Mouse (Mus musculus): Measurements from ENCODE around the gene BC055324. TPM values are rescaled to one million over a fixed set of nuclear protein-coding genes. Genes with fewer than 3 reads are reported as not detected.

The BC055324 gene
- polyA plus RNA-seq, 1 experiment from 2014 or later: 13.6 TPM

- Histone ChIP-seq H3K36me3 (ENCODE audit: control insufficient read depth, insufficient read depth, low read length) (peaks cover 13% of the 10 kb centered on the region), H3K4me2 (ENCODE audit: low read length) (no peak overlapping the region), H3K4me1 (ENCODE audit: control insufficient read depth, insufficient read depth, low read length) (no peaks in the 10 kb centered on the region), H3K4me3 (ENCODE audit: low read depth, low read length) (no peak overlapping the region), H3K27me3 (replicated peaks; ENCODE audit: control insufficient read depth, insufficient read depth, low read length) (no peaks in the 10 kb centered on the region), H3K9ac (ENCODE audit: low read length) (no peak overlapping the region), H3K9me3 (replicated peaks; ENCODE audit: control insufficient read depth, low read length) (no peaks in the 10 kb centered on the region), H3K27ac (ENCODE audit: low read depth, low read length) (no peak overlapping the region)
- 93% methylated on average over 2 of the region's 2 CpGs for WGBS
- DNase-seq (ENCODE audit: low spot score): no peak
- ATAC-seq: no peak
These were observed 19.5 kb downstream of the BC055324 start for GRCm38 (mm10) chr1:163975088-163975487.

DNA sequence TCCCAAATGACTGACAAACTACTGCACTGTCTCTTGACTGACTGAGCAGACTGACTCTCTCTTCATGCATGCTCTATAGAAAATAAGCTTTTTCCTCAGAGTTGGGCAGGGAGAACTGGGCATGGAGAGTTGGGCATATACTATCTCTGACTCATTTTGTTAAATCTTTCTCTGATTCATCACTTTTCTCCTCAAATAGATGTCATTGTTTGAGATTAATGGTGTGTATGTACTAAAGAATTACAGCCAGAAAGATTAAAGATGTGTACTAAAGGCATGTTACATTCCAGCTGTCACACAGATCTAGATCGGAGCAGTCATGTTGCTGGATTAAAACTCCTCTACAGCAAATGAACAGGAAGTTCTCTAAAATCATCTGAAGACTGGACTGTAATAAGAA is 20.1 kb downstream of the BC055324 start:
- Histone ChIP-seq H3K4me3 (ENCODE audit: low read depth, low read length) (no peak overlapping the region), H3K4me2 (ENCODE audit: low read length) (no peak overlapping the region), H3K9me3 (replicated peaks; ENCODE audit: control insufficient read depth, low read length) (no peaks in the 10 kb centered on the region), H3K9ac (ENCODE audit: low read length) (no peak overlapping the region), H3K27ac (ENCODE audit: low read depth, low read length) (no peak overlapping the region), H3K27me3 (replicated peaks; ENCODE audit: control insufficient read depth, insufficient read depth, low read length) (no peaks in the 10 kb centered on the region), H3K4me1 (ENCODE audit: control insufficient read depth, insufficient read depth, low read length) (no peaks in the 10 kb centered on the region), H3K36me3 (ENCODE audit: control insufficient read depth, insufficient read depth, low read length) (peaks cover 9% of the 10 kb centered on the region)
- DNase-seq (ENCODE audit: low spot score) (no peak), ATAC-seq (no peak)
- 95% methylated on average over 1 of the region's 1 CpGs for WGBS

DNA sequence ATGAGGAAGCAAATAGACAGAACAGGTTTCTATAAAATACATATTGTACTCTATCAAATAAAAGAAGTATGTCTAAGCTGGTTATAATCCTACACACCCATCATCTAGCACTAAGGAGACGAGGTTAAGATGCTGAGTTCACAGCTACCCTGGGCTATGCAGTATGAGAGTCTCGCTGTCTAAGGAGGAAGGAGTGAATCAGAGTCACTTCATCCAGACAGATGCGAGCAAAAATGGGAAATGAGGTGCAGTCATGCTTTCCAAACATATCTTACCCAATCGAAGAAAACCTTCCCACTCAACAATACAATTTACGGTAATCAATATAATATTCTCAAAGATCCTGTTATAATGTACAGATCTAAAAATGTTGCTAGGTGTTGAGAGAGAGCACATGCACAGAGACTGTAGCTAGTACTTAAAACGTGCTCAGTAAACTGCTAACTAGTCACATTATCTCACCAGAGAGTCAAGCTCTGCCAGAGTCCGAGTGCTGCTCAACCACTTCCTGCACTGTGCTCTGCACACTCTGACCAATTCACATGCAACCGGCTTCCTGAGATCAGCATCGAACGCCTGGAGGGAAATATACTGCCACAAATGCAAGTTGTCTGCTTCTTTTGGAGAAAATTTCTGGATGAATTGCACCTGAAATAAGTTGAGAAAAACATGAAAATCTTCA is 30.4 kb downstream of the BC055324 start:
- ATAC-seq: no peak
- no peak for DNase-seq (ENCODE audit: low spot score)
- H3K4me1 ChIP-seq (ENCODE audit: control insufficient read depth, insufficient read depth, low read length): no peaks in the 10 kb centered on the region
- no peaks in the 10 kb centered on the region for H3K9me3 ChIP-seq (replicated peaks; ENCODE audit: control insufficient read depth, low read length)
- H3K4me3 ChIP-seq (ENCODE audit: low read depth, low read length): no peak overlapping the region
- H3K4me2 ChIP-seq (ENCODE audit: low read length): no peak overlapping the region
- peaks cover 32% of the 10 kb centered on the region for H3K36me3 ChIP-seq (ENCODE audit: control insufficient read depth, insufficient read depth, low read length)
- WGBS: 93% methylated on average over 10 of the region's 10 CpGs
- no peak overlapping the region for H3K27ac ChIP-seq (ENCODE audit: low read depth, low read length)
- H3K9ac ChIP-seq (ENCODE audit: low read length): no peak overlapping the region
- no peaks in the 10 kb centered on the region for H3K27me3 ChIP-seq (replicated peaks; ENCODE audit: control insufficient read depth, insufficient read depth, low read length)

GRCm38 (mm10) chr1:163958036-163958435 is 36.6 kb downstream of the BC055324 start:
- H3K4me3 ChIP-seq (ENCODE audit: low read depth, low read length): no peak overlapping the region
- H3K9me3 ChIP-seq (replicated peaks; ENCODE audit: control insufficient read depth, low read length): no peaks in the 10 kb centered on the region
- no peaks in the 10 kb centered on the region for H3K27me3 ChIP-seq (replicated peaks; ENCODE audit: control insufficient read depth, insufficient read depth, low read length)
- ATAC-seq (no peak), DNase-seq (ENCODE audit: low spot score) (no peak)
- H3K4me2 ChIP-seq (ENCODE audit: low read length): no peak overlapping the region
- H3K4me1 ChIP-seq (ENCODE audit: control insufficient read depth, insufficient read depth, low read length): no peaks in the 10 kb centered on the region
- no peak overlapping the region for H3K9ac ChIP-seq (ENCODE audit: low read length)
- H3K36me3 ChIP-seq (ENCODE audit: control insufficient read depth, insufficient read depth, low read length): peaks cover 57% of the 10 kb centered on the region
- H3K27ac ChIP-seq (ENCODE audit: low read depth, low read length): no peak overlapping the region
- 91% methylated on average over 3 of the region's 3 CpGs for WGBS

- no peaks in the 10 kb centered on the region for H3K4me1 ChIP-seq (ENCODE audit: control insufficient read depth, insufficient read depth, low read length)
- no peak overlapping the region for H3K27ac ChIP-seq (ENCODE audit: low read depth, low read length)
- WGBS: 96% methylated on average over 2 of the region's 2 CpGs
- H3K4me2 ChIP-seq (ENCODE audit: low read length): no peak overlapping the region
- no peaks in the 10 kb centered on the region for H3K9me3 ChIP-seq (replicated peaks; ENCODE audit: control insufficient read depth, low read length)
- H3K4me3 ChIP-seq (ENCODE audit: low read depth, low read length): no peak overlapping the region
- peaks cover 80% of the 10 kb centered on the region for H3K36me3 ChIP-seq (ENCODE audit: control insufficient read depth, insufficient read depth, low read length)
- no peaks in the 10 kb centered on the region for H3K27me3 ChIP-seq (replicated peaks; ENCODE audit: control insufficient read depth, insufficient read depth, low read length)
- ATAC-seq (no peak), DNase-seq (ENCODE audit: low spot score) (no peak)
- no peak overlapping the region for H3K9ac ChIP-seq (ENCODE audit: low read length)
These were observed 41.2 kb downstream of the BC055324 start for GRCm38 (mm10) chr1:163953396-163953795.

GRCm38 (mm10) chr1:163942056-163942455 is 52.5 kb downstream of the BC055324 start:
- DNase-seq (ENCODE audit: low spot score) (no peak), ATAC-seq (no peak)
- no peak overlapping the region for H3K27ac ChIP-seq (ENCODE audit: low read depth, low read length)
- H3K4me1 ChIP-seq (ENCODE audit: control insufficient read depth, insufficient read depth, low read length): no peaks in the 10 kb centered on the region
- WGBS: 72% methylated on average over 6 of the region's 6 CpGs
- no peaks in the 10 kb centered on the region for H3K27me3 ChIP-seq (replicated peaks; ENCODE audit: control insufficient read depth, insufficient read depth, low read length)
- H3K4me2 ChIP-seq (ENCODE audit: low read length): no peak overlapping the region
- H3K36me3 ChIP-seq (ENCODE audit: control insufficient read depth, insufficient read depth, low read length): peaks cover 89% of the 10 kb centered on the region
- H3K9me3 ChIP-seq (replicated peaks; ENCODE audit: control insufficient read depth, low read length): no peaks in the 10 kb centered on the region
- no peak overlapping the region for H3K4me3 ChIP-seq (ENCODE audit: low read depth, low read length)
- no peak overlapping the region for H3K9ac ChIP-seq (ENCODE audit: low read length)

GRCm38 (mm10) chr1:163934591-163934990 is 60.0 kb downstream of the BC055324 start:
- Histone ChIP-seq H3K4me2 (ENCODE audit: low read length) (no peak overlapping the region), H3K4me1 (ENCODE audit: control insufficient read depth, insufficient read depth, low read length) (peaks cover 6% of the 10 kb centered on the region; the same call in 1 of the 2 replicates), H3K27ac (ENCODE audit: low read depth, low read length) (no peak overlapping the region), H3K4me3 (ENCODE audit: low read depth, low read length) (no peak overlapping the region), H3K36me3 (ENCODE audit: control insufficient read depth, insufficient read depth, low read length) (peaks cover 51% of the 10 kb centered on the region), H3K27me3 (replicated peaks; ENCODE audit: control insufficient read depth, insufficient read depth, low read length) (no peaks in the 10 kb centered on the region), H3K9ac (ENCODE audit: low read length) (no peak overlapping the region), H3K9me3 (replicated peaks; ENCODE audit: control insufficient read depth, low read length) (no peaks in the 10 kb centered on the region)
- ATAC-seq (no peak), DNase-seq (ENCODE audit: low spot score) (no peak)
- 98% methylated on average over 2 of the region's 2 CpGs for WGBS

DNA sequence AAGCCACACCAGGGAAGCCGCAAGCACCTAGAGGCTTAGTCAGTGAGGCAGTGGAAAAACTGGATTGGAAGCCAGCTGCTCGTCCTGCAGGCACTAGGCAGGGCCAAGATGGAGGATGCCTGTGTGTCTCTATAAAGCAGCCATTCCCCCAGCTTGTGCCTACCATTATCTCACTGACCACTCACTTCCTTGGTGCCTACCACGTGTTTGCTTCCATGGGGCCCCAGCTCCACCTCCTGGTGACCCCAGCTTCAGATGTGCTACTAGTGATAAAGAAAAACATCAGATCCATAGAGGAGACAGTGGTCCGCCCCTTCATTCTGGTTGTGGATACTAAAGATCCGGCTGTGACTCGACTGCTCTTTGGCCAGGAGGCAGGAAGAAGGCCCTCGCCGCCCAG is 62.8 kb downstream of the BC055324 start:
- WGBS: 83% methylated on average over 8 of the region's 8 CpGs
- no peak for ATAC-seq
- H3K9ac ChIP-seq (ENCODE audit: low read length): no peak overlapping the region

DNA sequence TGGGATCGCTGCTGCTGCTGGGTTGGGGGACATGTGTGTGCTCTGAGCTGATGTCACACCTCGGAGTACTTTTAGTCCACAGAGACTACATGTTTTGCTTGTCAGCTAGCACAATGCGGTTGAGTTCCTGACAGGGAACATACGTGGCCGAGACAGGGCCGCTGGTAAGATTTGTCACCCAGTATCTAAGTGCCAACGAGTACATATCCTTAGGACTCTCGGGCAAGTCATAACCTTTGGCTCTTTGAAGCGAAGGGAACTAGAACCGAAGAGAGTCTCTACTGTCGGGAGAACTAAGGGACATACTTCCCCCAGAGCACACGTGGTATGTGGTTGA is 64.2 kb downstream of the BC055324 start:
- Histone ChIP-seq H3K36me3 (ENCODE audit: control insufficient read depth, insufficient read depth, low read length) (peaks cover 18% of the 10 kb centered on the region), H3K4me2 (ENCODE audit: low read length) (peak overlapping the region; percentile 77), H3K9ac (ENCODE audit: low read length) (peak overlapping the region; percentile 93), H3K27ac (ENCODE audit: low read depth, low read length) (no peak overlapping the region), H3K9me3 (replicated peaks; ENCODE audit: control insufficient read depth, low read length) (no peaks in the 10 kb centered on the region), H3K4me3 (ENCODE audit: low read depth, low read length) (peak overlapping the region; percentile 92), H3K4me1 (ENCODE audit: control insufficient read depth, insufficient read depth, low read length) (peaks cover 6% of the 10 kb centered on the region; the same call in 1 of the 2 replicates), H3K27me3 (replicated peaks; ENCODE audit: control insufficient read depth, insufficient read depth, low read length) (no peaks in the 10 kb centered on the region)
- ATAC-seq (no peak), DNase-seq (ENCODE audit: low spot score) (peak; percentile 23)
- 7% methylated on average over 12 of the region's 12 CpGs for WGBS

More for the DNA sequence above, 62.8 kb downstream of the BC055324 start:
- no peak overlapping the region for H3K4me2 ChIP-seq (ENCODE audit: low read length)
- no peaks in the 10 kb centered on the region for H3K9me3 ChIP-seq (replicated peaks; ENCODE audit: control insufficient read depth, low read length)
- no peak overlapping the region for H3K4me3 ChIP-seq (ENCODE audit: low read depth, low read length)
- H3K27me3 ChIP-seq (replicated peaks; ENCODE audit: control insufficient read depth, insufficient read depth, low read length): no peaks in the 10 kb centered on the region
- H3K36me3 ChIP-seq (ENCODE audit: control insufficient read depth, insufficient read depth, low read length): peaks cover 31% of the 10 kb centered on the region
- peaks cover 6% of the 10 kb centered on the region; the same call in 1 of the 2 replicates for H3K4me1 ChIP-seq (ENCODE audit: control insufficient read depth, insufficient read depth, low read length)
- no peak for DNase-seq (ENCODE audit: low spot score)
- no peak overlapping the region for H3K27ac ChIP-seq (ENCODE audit: low read depth, low read length)

Measured in forebrain, embryonic 14.5 days (tissue).